8 mouse cellular contexts compared by ENCODE assay signal in the genomic region with DNA sequence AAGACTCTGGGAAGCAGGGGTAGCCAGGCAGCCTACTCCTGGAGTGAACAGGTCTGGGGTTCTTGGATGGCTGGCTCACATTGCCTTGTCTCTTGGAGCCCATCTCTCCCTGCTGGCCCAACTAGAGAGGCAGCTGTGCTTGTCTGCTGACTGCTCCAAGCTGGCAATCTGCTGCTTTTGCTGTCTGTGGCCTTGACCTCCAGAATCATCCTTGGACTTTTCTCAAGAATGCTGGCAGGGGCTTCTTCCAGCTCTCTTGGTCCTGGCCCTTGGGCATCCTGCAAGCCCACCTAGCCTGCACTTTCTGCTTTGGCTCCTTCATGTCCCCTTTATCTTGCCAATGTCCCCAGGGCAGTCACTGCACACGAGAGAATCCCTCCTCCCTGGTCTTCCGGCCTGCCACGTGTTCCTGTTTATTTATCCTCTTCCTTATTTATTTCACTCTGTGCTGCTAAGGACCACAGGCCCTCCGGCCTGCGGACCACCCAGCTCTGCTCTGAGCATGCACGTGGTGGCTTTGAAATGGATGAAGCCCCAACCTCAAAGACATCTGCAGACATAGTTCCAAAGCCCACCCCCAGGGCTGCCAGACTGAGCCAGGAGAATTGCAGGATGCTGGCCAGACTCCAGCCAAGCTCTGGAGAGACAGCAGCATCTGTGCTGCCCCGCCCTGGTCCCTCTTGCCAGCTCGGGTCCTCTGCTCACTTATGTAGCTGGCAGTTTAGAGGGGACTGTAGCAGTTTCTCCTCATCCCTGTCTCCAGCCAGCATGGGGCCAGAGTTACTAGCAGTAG. TPM values are rescaled to one million over a fixed set of nuclear protein-coding genes. Genes with fewer than 3 reads are reported as not detected.
A peak's percentile ranks its signal among the peaks of the same experiment; 100 is the strongest.
DNase-seq lines count a peak whose midpoint lies in the region; ATAC-seq and TF ChIP-seq lines count a peak whose summit lies in the region.

No protein-coding gene starts in this region.

- H3K27ac ChIP-seq in forebrain, embryonic 13.5 days = no peak overlapping the region; the same call in 1 of the 2 replicates
- H3K27ac ChIP-seq in forebrain, embryonic 12.5 days = no peak overlapping the region
- H3K27ac ChIP-seq in forebrain, embryonic 15.5 days (replicated peaks) = 0 out of 2 replicates have a peak overlapping the region, but pooled peaks have one; percentile 44
- H3K27ac ChIP-seq in hindbrain, postnatal 0 days = no peak overlapping the region
- H3K27ac ChIP-seq in lung, embryonic 15.5 days = peak overlapping the region; percentile 79

- H3K9me3 ChIP-seq in forebrain, embryonic 13.5 days (replicated peaks) = no peaks in the 10 kb centered on the region
- no peaks in the 10 kb centered on the region for H3K9me3 ChIP-seq in forebrain, embryonic 12.5 days
- no peaks in the 10 kb centered on the region for H3K9me3 ChIP-seq in forebrain, embryonic 15.5 days
- no peaks in the 10 kb centered on the region for H3K9me3 ChIP-seq in hindbrain, postnatal 0 days (ENCODE audit: low read length)
- no peaks in the 10 kb centered on the region for H3K9me3 ChIP-seq in lung, embryonic 15.5 days

- no peaks in the 10 kb centered on the region for H3K36me3 ChIP-seq in forebrain, embryonic 13.5 days (ENCODE audit: poor library complexity, severe bottlenecking)
- 0 out of 2 replicates have a peak, but pooled peaks cover 1% of the 10 kb centered on the region for H3K36me3 ChIP-seq in forebrain, embryonic 12.5 days (replicated peaks)
- no peaks in the 10 kb centered on the region for H3K36me3 ChIP-seq in forebrain, embryonic 15.5 days
- no peaks in the 10 kb centered on the region for H3K36me3 ChIP-seq in hindbrain, postnatal 0 days (ENCODE audit: insufficient read depth, low read length)
- no peaks in the 10 kb centered on the region; the same call in 1 of the 2 replicates for H3K36me3 ChIP-seq in lung, embryonic 15.5 days

- no peak for TF ChIP-seq CTCF in hindbrain, postnatal 0 days (IDR thresholded peaks at IDR 0.05; ENCODE audit: low read depth)

- H3K4me1 ChIP-seq in forebrain, embryonic 13.5 days = peaks cover 11% of the 10 kb centered on the region
- H3K4me1 ChIP-seq in forebrain, embryonic 12.5 days = peaks cover 2% of the 10 kb centered on the region
- H3K4me1 ChIP-seq in forebrain, embryonic 15.5 days = peaks cover 16% of the 10 kb centered on the region
- 0 out of 2 replicates have a peak, but pooled peaks cover 9% of the 10 kb centered on the region for H3K4me1 ChIP-seq in hindbrain, postnatal 0 days (ENCODE audit: insufficient read depth, low read length)
- H3K4me1 ChIP-seq in lung, embryonic 15.5 days = peaks cover 30% of the 10 kb centered on the region

- 57% methylated on average over 8 of the region's 8 CpGs for WGBS in forebrain, embryonic 13.5 days
- 67% methylated on average over 8 of the region's 8 CpGs for WGBS in forebrain, embryonic 12.5 days
- 36% methylated on average over 8 of the region's 8 CpGs for WGBS in forebrain, embryonic 15.5 days
- WGBS in hindbrain, postnatal 0 days = 27% methylated on average over 8 of the region's 8 CpGs
- whole genome bisulfite sequencing in lung, embryonic 15.5 days = 25% methylated on average over 8 of the region's 8 CpGs

- H3K9ac ChIP-seq in forebrain, embryonic 13.5 days = no peak overlapping the region
- no peak overlapping the region for H3K9ac ChIP-seq in forebrain, embryonic 12.5 days
- no peak overlapping the region for H3K9ac ChIP-seq in forebrain, embryonic 15.5 days (replicated peaks)
- H3K9ac ChIP-seq in hindbrain, postnatal 0 days (replicated peaks; ENCODE audit: low read length) = no peak overlapping the region
- no peak overlapping the region for H3K9ac ChIP-seq in lung, embryonic 15.5 days

- H3K27me3 ChIP-seq in forebrain, embryonic 13.5 days = no peaks in the 10 kb centered on the region
- no peaks in the 10 kb centered on the region for H3K27me3 ChIP-seq in forebrain, embryonic 12.5 days
- no peaks in the 10 kb centered on the region for H3K27me3 ChIP-seq in forebrain, embryonic 15.5 days
- no peaks in the 10 kb centered on the region for H3K27me3 ChIP-seq in hindbrain, postnatal 0 days (ENCODE audit: insufficient read depth, low read length)
- H3K27me3 ChIP-seq in lung, embryonic 15.5 days = no peaks in the 10 kb centered on the region

- H3K4me2 ChIP-seq in forebrain, embryonic 13.5 days = no peak overlapping the region
- H3K4me2 ChIP-seq in forebrain, embryonic 12.5 days = no peak overlapping the region
- no peak overlapping the region for H3K4me2 ChIP-seq in forebrain, embryonic 15.5 days (replicated peaks)
- no peak overlapping the region for H3K4me2 ChIP-seq in hindbrain, postnatal 0 days (ENCODE audit: low read depth, low read length)
- no peak overlapping the region; the same call in 1 of the 2 replicates for H3K4me2 ChIP-seq in lung, embryonic 15.5 days

- DNase-seq in 3T3-L1 (ENCODE audit: low read depth, low spot score) = peak; percentile 53
- peak; percentile 85 for DNase-seq in hindbrain, postnatal 0 days (ENCODE audit: low spot score)
- DNase-seq in spleen, postnatal 36 days (ENCODE audit: low spot score in 2 of 2) = no peak
- DNase-seq in retina, embryonic 14.5 days (ENCODE audit: low spot score) = no peak

- peak; percentile 83 for ATAC-seq in forebrain, embryonic 13.5 days
- ATAC-seq in forebrain, embryonic 12.5 days (ENCODE audit: low FRiP score) = no peak
- peak; percentile 79 for ATAC-seq in forebrain, embryonic 15.5 days (replicated peaks)
- ATAC-seq in hindbrain, postnatal 0 days = peak; percentile 85
- peak; percentile 84 for ATAC-seq in lung, embryonic 15.5 days (ENCODE audit: borderline replicate concordance, extremely low read depth, low FRiP score, low TSS enrichment)

- no peak overlapping the region for H3K4me3 ChIP-seq in forebrain, embryonic 13.5 days
- no peak overlapping the region for H3K4me3 ChIP-seq in forebrain, embryonic 12.5 days (replicated peaks)
- H3K4me3 ChIP-seq in forebrain, embryonic 15.5 days = no peak overlapping the region
- no peak overlapping the region for H3K4me3 ChIP-seq in hindbrain, postnatal 0 days (ENCODE audit: low read length)
- no peak overlapping the region for H3K4me3 ChIP-seq in lung, embryonic 15.5 days

RNA-seq across cellular contexts. Expression of a gene that starts 44.1 kb away (rescaled TPM):
- polyA plus RNA-seq in forebrain, embryonic 13.5 days (2015; fragmentation: Nextera tagmentation; extraction: Ambion mirVana) = 1.5 TPM in 2 replicates
- 2.2 and 2.5 TPM in 2 replicates for polyA plus RNA-seq in forebrain, embryonic 12.5 days (2016; fragmentation: Nextera tagmentation; extraction: Ambion mirVana)
- 1.4 and 1.5 TPM in 2 replicates for polyA plus RNA-seq in forebrain, embryonic 15.5 days (2015; fragmentation: Nextera tagmentation; extraction: Ambion mirVana)
- 21.2 and 23.2 TPM in 2 replicates for total RNA-seq in hindbrain, postnatal 0 days (2014; rRNA removed)
- polyA plus RNA-seq in hindbrain, postnatal 0 days (2015; fragmentation: Nextera tagmentation; extraction: Ambion mirVana) = 7.6 and 8.6 TPM in 2 replicates
- polyA plus RNA-seq in lung, embryonic 15.5 days (2015; fragmentation: Nextera tagmentation; extraction: Ambion mirVana) = 12.7 and 13.9 TPM in 2 replicates

RNA-seq across cellular contexts. Expression of a gene that starts 45.7 kb away (rescaled TPM):
- 75.2 TPM in 2 replicates for polyA plus RNA-seq in forebrain, embryonic 13.5 days (2015; fragmentation: Nextera tagmentation; extraction: Ambion mirVana)
- polyA plus RNA-seq in forebrain, embryonic 12.5 days (2016; fragmentation: Nextera tagmentation; extraction: Ambion mirVana) = 86.4 and 87.7 TPM in 2 replicates
- 65.4 and 68.7 TPM in 2 replicates for polyA plus RNA-seq in forebrain, embryonic 15.5 days (2015; fragmentation: Nextera tagmentation; extraction: Ambion mirVana)
- 12.6 and 15.5 TPM in 2 replicates for total RNA-seq in hindbrain, postnatal 0 days (2014; rRNA removed)
- polyA plus RNA-seq in hindbrain, postnatal 0 days (2015; fragmentation: Nextera tagmentation; extraction: Ambion mirVana) = 57.8 and 65.5 TPM in 2 replicates
- 66.8 and 74.2 TPM in 2 replicates for polyA plus RNA-seq in lung, embryonic 15.5 days (2015; fragmentation: Nextera tagmentation; extraction: Ambion mirVana)

Comparison
In these comparisons a context has a peak if more than half of its experiments do, and no peak if none do; other contexts are left out.
1. H3K27ac ChIP-seq: peak in forebrain, embryonic 15.5 days (single experiment) and lung, embryonic 15.5 days (single experiment); none in forebrain, embryonic 13.5 days (single experiment), forebrain, embryonic 12.5 days (single experiment) and hindbrain, postnatal 0 days (single experiment).
2. DNase-seq: peak in 3T3-L1 (single experiment) and hindbrain, postnatal 0 days (single experiment); none in spleen, postnatal 36 days (0 of 2) and retina, embryonic 14.5 days (single experiment).